Mouse (Mus musculus) CH12.LX (cell line): Measurements from ENCODE around the gene Slc26a1.

ENCODE experiments used
- BHLHE40 ChIP-seq: IDR thresholded peaks from 2 replicates; pipeline ENCODE4 v1.6.1; 2011; ENCODE audit warnings: mild to moderate bottlenecking, low read depth, low read length, improper control_type of control experiment
- CTCF ChIP-seq, 2 experiments: IDR thresholded peaks in 1 of 2; conservative IDR thresholded peaks in 1 of 2; 2 replicates each; pipeline ENCODE4 v1.5.1; 2011 to 2012; ENCODE audit warnings: low read depth in 2 of 2, low read length in 2 of 2, improper control_type of control experiment in 1 of 2, inconsistent platforms in 1 of 2, mild to moderate bottlenecking in 1 of 2, moderate library complexity in 1 of 2
- EP300 ChIP-seq: IDR thresholded peaks from 2 replicates; pipeline ENCODE4 v1.6.1; 2011; ENCODE audit warnings: low read length, improper control_type of control experiment
- JUND ChIP-seq: conservative IDR thresholded peaks from 2 replicates; pipeline ENCODE4 v1.6.1; 2011; ENCODE audit warnings: low read depth, low read length, improper control_type of control experiment
- MEF2A ChIP-seq: IDR thresholded peaks from 2 replicates; pipeline ENCODE4 v1.6.1; 2014; ENCODE audit warnings: low read depth, mild to moderate bottlenecking, inconsistent platforms, low read length, improper control_type of control experiment, borderline replicate concordance
- TCF12 ChIP-seq: IDR thresholded peaks from 2 replicates; pipeline ENCODE4 v1.6.1; 2014; ENCODE audit warnings: low read depth, mild to moderate bottlenecking, inconsistent platforms, low read length, improper control_type of control experiment

GRCm38 (mm10) chr5:108708419-108708818 lies 33.0 kb upstream of the Slc26a1 start:
- TF ChIP-seq MEF2A (no peak), CTCF (conservative IDR thresholded peaks at IDR 0.05 in 1 of 2, IDR thresholded peaks at IDR 0.05 in 1 of 2; ENCODE audit: low read depth in 2 of 2, low read length in 2 of 2) (no peak), EP300 (no peak), JUND (no peak), BHLHE40 (no peak), TCF12 (no peak)
